Mouse (Mus musculus): ENCODE results near the gene Maged1. TPM values are rescaled to one million over a fixed set of nuclear protein-coding genes. Genes with fewer than 3 reads are reported as not detected.
"Not testable (repeated sequence)": the region's sequence is repeated elsewhere in the genome, so short reads cannot be mapped to it uniquely, and the experiment has no call there.

The Maged1 gene
- total RNA-seq (2015) = 0.68 and 1.1 TPM in 2 replicates
- total RNA-seq (2017) = 1.5 TPM in 2 replicates

DNA sequence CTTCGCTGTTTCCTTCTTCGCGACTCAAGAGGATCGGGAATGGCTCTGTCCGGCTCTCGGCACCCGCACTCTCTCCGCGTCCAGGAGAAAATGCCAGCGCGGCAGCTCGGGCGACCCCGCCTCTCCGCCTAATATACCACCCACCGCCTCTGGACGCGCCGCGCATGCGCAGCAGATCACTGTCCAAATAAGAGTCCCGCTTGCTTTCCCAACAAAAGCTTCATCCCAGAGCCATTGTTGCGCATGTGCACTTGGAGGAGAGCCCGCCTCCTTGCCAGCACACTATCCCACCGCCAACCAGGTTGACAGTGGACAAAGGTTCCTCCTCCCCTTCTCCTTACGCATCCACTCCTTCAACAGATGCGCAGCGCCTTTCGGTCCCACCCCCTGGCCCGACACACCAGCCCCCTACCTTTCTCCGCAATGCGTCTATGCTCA lies at the start of gene Maged1:
Maged1 (minus strand) TSS at position 226 of the 438 bp plus-strand sequence.
- peak; percentile 25; the same call in 1 of the 2 replicates for ATAC-seq (ENCODE audit: poor library complexity, severe bottlenecking)

- no peak for ATAC-seq (ENCODE audit: poor library complexity, severe bottlenecking)
Measured at GRCm38 (mm10) chrX:94580251-94580650, 38.3 kb upstream of the Maged1 start.

DNA sequence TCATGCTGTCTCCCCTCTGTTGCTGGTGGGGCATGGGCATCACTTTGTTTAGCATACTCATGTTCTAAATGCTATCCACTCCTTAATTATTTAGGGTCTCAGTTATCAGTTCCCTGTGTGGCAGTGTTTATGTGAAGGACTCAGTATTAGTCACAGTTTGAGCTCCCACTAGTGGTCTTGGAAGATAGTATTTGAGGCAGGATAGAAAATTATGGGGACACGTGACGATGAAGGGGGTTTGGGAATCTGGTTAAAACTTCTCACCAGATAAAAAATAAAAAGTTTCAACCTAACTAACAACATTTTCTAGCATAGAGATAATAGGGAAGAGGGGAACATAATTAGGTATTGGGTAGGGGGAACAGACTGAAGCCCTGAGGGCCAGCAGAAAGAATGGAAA lies 22.8 kb upstream of the Maged1 start:
- no peak for ATAC-seq (ENCODE audit: poor library complexity, severe bottlenecking)

GRCm38 (mm10) chrX:94562392-94562791 lies 20.4 kb upstream of the Maged1 start:
- ATAC-seq (ENCODE audit: poor library complexity, severe bottlenecking) = no peak

DNA sequence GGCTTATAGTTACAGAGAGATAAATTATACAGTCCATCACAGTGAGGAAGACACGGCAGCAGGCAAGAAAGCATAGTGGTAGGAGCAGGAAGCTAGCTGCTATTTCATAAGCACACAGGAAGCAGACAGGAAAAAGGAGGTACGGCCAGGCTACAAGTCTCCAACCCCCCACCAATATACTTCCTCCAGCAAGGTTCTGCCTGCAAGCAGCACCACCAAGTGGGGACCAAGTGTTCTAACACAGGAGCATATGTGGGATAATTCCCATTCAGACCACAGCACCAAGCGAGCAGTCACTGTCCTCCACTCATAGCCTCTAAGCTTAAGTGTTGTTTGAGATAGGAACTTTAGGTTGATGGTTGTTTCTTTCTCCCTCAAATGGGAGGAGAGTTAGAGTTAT lies 6.3 kb upstream of the Maged1 start:
- ATAC-seq (ENCODE audit: poor library complexity, severe bottlenecking) = peak; percentile 57

- no peak for ATAC-seq (ENCODE audit: poor library complexity, severe bottlenecking)
Measured at GRCm38 (mm10) chrX:94545941-94546340, 4.0 kb upstream of the Maged1 start.

GRCm38 (mm10) chrX:94544923-94545322 lies 3.0 kb upstream of the Maged1 start:
- ATAC-seq (ENCODE audit: poor library complexity, severe bottlenecking) = no peak

GRCm38 (mm10) chrX:94542536-94542935 lies 593 bp upstream of the Maged1 start:
- ATAC-seq (ENCODE audit: poor library complexity, severe bottlenecking) = no peak

DNA sequence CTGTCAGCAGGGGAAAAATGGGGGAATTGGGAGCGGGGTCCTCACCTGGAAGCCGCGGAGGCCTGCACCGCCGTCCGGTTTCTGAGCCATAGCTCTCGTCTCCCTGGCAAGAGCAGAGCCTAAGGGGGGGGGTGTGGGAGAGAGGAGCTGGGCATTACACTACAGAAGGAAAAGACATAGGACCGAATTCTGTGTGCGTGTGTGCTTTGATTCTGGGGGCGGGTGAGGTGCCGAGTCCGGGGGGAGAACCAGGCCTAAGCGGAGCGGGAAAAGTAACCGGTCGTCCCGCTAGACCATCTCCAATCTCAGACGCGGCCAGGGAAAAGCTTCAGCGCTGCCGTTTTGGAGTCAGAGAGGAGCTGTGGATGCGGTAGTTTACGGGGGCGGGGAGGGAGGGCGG lies 737 bp downstream of the Maged1 start:
- ATAC-seq (ENCODE audit: poor library complexity, severe bottlenecking) = no peak

DNA sequence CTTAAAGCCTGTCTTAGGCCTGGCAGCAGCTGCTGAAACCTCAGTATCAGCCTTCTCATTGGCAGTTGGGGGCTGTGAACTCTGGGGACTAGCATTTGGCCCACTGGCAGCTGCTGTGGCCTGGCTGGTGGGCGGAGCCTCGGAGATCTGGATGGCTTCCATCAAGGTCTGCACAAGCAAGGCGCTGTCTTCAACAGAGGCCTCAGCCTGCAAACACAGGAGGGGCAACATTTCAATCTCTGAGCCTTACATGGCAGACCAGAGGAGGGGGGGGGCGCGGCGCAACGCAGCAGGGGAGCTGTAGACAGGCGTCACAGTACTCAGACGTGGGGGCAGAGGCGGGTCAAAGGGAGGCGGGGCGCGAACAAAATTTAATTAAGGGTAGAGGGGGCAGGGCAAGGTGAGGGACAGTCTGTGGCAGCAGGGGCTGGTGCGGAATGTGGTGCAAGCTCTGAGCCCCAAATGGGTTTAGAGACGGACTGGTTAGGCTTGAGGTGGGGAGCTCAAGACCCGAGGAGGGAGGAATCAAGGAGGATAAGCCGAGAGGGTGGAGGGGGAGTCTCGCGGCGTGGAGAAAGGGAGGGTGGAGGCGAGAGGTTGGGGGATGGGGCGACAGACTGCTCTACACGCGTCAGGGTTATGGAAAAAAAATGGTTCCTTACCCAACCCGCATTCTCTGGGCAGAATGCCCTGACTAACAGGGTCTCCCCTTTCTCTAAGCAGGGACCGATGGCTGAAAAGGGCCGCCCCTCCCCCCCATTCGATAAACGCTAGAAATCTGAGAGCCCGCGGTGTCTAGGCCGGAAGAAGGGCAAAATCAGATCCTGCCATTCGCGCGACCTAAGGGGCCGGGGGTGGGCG lies 1.4 kb downstream of the Maged1 start:
- ATAC-seq (ENCODE audit: poor library complexity, severe bottlenecking) = peak; percentile 27; the same call in 1 of the 2 replicates

GRCm38 (mm10) chrX:94534346-94534745 lies 7.6 kb downstream of the Maged1 start:
- no peak for ATAC-seq (ENCODE audit: poor library complexity, severe bottlenecking)

DNA sequence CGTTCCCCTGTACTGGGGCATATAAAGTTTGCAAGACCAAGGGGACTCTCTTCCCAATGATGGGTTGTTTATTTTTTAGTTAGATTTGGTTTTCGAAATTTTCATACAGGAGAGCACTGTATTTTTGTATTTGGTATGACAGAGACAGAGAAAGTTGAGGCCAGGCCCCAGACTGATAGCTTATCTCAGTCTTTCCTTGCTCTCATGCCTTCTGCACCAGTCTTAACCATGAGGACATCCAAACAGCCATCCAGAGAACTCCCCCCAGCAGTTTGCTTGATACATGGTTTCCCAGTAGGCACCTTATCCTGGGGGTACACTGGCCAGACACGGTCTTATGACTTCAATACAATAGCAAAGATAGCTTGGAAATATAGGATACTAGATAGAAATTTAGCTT lies 11.6 kb downstream of the Maged1 start:
- ATAC-seq (ENCODE audit: poor library complexity, severe bottlenecking) = no peak

DNA sequence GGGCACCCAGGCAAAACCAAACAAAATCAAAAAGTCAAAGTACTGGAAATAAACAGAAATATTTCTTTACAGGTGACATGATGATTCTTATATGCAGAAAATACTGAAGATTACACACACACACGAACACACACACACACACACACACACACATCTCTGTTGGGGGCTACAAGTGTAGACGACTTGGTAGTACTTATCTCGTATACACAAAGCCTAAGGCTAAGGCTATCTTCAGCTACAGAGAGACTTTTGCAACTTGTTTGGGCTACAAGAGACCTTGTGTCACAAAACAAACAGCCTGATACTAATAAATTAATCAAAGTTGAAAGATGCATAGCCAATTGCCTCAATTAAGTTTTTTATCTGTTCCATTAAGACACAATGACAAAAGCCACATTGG lies 19.8 kb downstream of the Maged1 start:
- no peak for ATAC-seq (ENCODE audit: poor library complexity, severe bottlenecking)

GRCm38 (mm10) chrX:94508442-94508819 lies 33.5 kb downstream of the Maged1 start:
- ATAC-seq (ENCODE audit: poor library complexity, severe bottlenecking) = no peak

GRCm38 (mm10) chrX:94507698-94508441 lies 34.1 kb downstream of the Maged1 start:
- ATAC-seq (ENCODE audit: poor library complexity, severe bottlenecking) = not testable (repeated sequence)

GRCm38 (mm10) chrX:94486001-94486792 lies 55.7 kb downstream of the Maged1 start:
- ATAC-seq (ENCODE audit: poor library complexity, severe bottlenecking) = no peak

Other genes starting within 250 kb of the Maged1 start
- not detected in 2 replicates for gene Fam90a1b, start 175.4 kb downstream of the Maged1 start, total RNA-seq (2015)
- 0.18 and 0.24 TPM in 2 replicates for gene Fam90a1b, start 175.4 kb downstream of the Maged1 start, total RNA-seq (2017)
- gene Apoo, start 175.0 kb downstream of the Maged1 start, total RNA-seq (2015) = 22.4 and 26.4 TPM in 2 replicates
- gene Apoo, start 175.0 kb downstream of the Maged1 start, total RNA-seq (2017) = 9.7 and 11.6 TPM in 2 replicates
- gene Gspt2, start 93.9 kb upstream of the Maged1 start, total RNA-seq (2015) = 8.1 and 8.6 TPM in 2 replicates
- gene Gspt2, start 93.9 kb upstream of the Maged1 start, total RNA-seq (2017) = 8.0 and 9.2 TPM in 2 replicates
- 6.9 and 7.8 TPM in 2 replicates for gene Zxdb, start 182.4 kb upstream of the Maged1 start, total RNA-seq (2015)
- 4.2 and 5.4 TPM in 2 replicates for gene Zxdb, start 182.4 kb upstream of the Maged1 start, total RNA-seq (2017)

Data from megakaryocyte, adult 5-6 weeks (primary cell).